In genomic region chr4:40676338-40676737, GRCm38 (mm10) we compare ENCODE assay signal across 13 mouse cellular contexts. TPM values are rescaled to one million over a fixed set of nuclear protein-coding genes. Genes with fewer than 3 reads are reported as not detected.
DNase-seq lines count a peak whose midpoint lies in the region; ATAC-seq lines count a peak whose summit lies in the region.
"Had no signal": no experiment of that assay in that cellular context is flagged by ENCODE, and none has a peak within 500 bp of the region (broad histone marks: within the 10 kb centered on the region; RNA-seq: fewer than 3 reads in every experiment).

No protein-coding gene starts in this region.

- no peaks in the 10 kb centered on the region for H3K27me3 ChIP-seq in heart, embryonic 16.5 days (ENCODE audit: control insufficient read depth, insufficient read depth, low read length)
- H3K27me3 ChIP-seq in forebrain, embryonic 11.5 days (ENCODE audit: control insufficient read depth, insufficient read depth, low read length) = no peaks in the 10 kb centered on the region
- H3K27me3 ChIP-seq in limb, embryonic 12.5 days = peaks cover 6% of the 10 kb centered on the region
- H3K27me3 ChIP-seq in neural tube, embryonic 14.5 days (ENCODE audit: control insufficient read depth, insufficient read depth, low read length) = no peaks in the 10 kb centered on the region

- H3K9ac ChIP-seq in heart, embryonic 16.5 days (ENCODE audit: low read length) = 0 out of 2 replicates have a peak overlapping the region, but pooled peaks have one; percentile 25
- no peak overlapping the region for H3K9ac ChIP-seq in forebrain, embryonic 11.5 days (ENCODE audit: low read length)
- peak overlapping the region; percentile 44 for H3K9ac ChIP-seq in limb, embryonic 12.5 days (replicated peaks)
- H3K9ac ChIP-seq in neural tube, embryonic 14.5 days (replicated peaks; ENCODE audit: low read depth, low read length) = no peak overlapping the region
- H3K9ac ChIP-seq: liver, embryonic 14.5 days had no signal

- peak overlapping the region; percentile 21; the same call in 1 of the 2 replicates for H3K4me2 ChIP-seq in heart, embryonic 16.5 days (ENCODE audit: low read depth, low read length)
- H3K4me2 ChIP-seq in forebrain, embryonic 11.5 days (ENCODE audit: low read depth, low read length, severe bottlenecking) = peak overlapping the region; percentile 30
- peak overlapping the region; percentile 46 for H3K4me2 ChIP-seq in limb, embryonic 12.5 days
- H3K4me2 ChIP-seq in neural tube, embryonic 14.5 days (ENCODE audit: low read depth, low read length) = peak overlapping the region; percentile 33; the same call in 1 of the 2 replicates

- no peak for DNase-seq in heart, adult 8-10 months (ENCODE audit: low spot score)
- DNase-seq in forebrain, embryonic 11.5 days (ENCODE audit: low spot score) = no peak
- DNase-seq in adrenal gland, adult 2 months = no peak
- no peak for DNase-seq in left cerebral cortex, postnatal 25 days (ENCODE audit: low spot score in 2 of 2)
- no peak for DNase-seq in lung, postnatal 25 days (ENCODE audit: low spot score)
- DNase-seq: adrenal gland, postnatal 10 days; heart, postnatal 36 days had no signal

- H3K36me3 ChIP-seq in heart, embryonic 16.5 days (ENCODE audit: control insufficient read depth, insufficient read depth) = no peaks in the 10 kb centered on the region
- H3K36me3 ChIP-seq in forebrain, embryonic 11.5 days (ENCODE audit: control insufficient read depth, insufficient read depth, low read length) = no peaks in the 10 kb centered on the region
- no peaks in the 10 kb centered on the region for H3K36me3 ChIP-seq in limb, embryonic 12.5 days
- H3K36me3 ChIP-seq in neural tube, embryonic 14.5 days (ENCODE audit: control insufficient read depth, insufficient read depth, low read length) = no peaks in the 10 kb centered on the region

- H3K9me3 ChIP-seq in heart, embryonic 16.5 days (replicated peaks; ENCODE audit: control insufficient read depth, low read length) = no peaks in the 10 kb centered on the region
- no peaks in the 10 kb centered on the region for H3K9me3 ChIP-seq in forebrain, embryonic 11.5 days (ENCODE audit: control insufficient read depth, low read length)
- H3K9me3 ChIP-seq in limb, embryonic 12.5 days = no peaks in the 10 kb centered on the region
- no peaks in the 10 kb centered on the region for H3K9me3 ChIP-seq in neural tube, embryonic 14.5 days (ENCODE audit: control insufficient read depth, low read length)

- 19% methylated on average over 14 of the region's 14 CpGs for WGBS in heart, embryonic 16.5 days
- WGBS in forebrain, embryonic 11.5 days = 13% methylated on average over 14 of the region's 14 CpGs
- WGBS in limb, embryonic 12.5 days = 14% methylated on average over 14 of the region's 14 CpGs
- WGBS in neural tube, embryonic 14.5 days = 23% methylated on average over 14 of the region's 14 CpGs

- no peak for ATAC-seq in heart, embryonic 16.5 days (replicated peaks; ENCODE audit: extremely low read depth, insufficient read depth, low FRiP score)
- ATAC-seq in forebrain, embryonic 11.5 days (replicated peaks; ENCODE audit: low FRiP score) = no peak
- no peak for ATAC-seq in limb, embryonic 12.5 days (ENCODE audit: insufficient number of reproducible peaks, insufficient read depth, low FRiP score, low TSS enrichment, low read depth)
- ATAC-seq in neural tube, embryonic 14.5 days (ENCODE audit: low read depth) = peak; percentile 19; the same call in 1 of the 2 replicates
- ATAC-seq: CD4-positive, CD25-positive, alpha-beta regulatory T cell, adult 4 months had no signal

- no peak overlapping the region for H3K27ac ChIP-seq in heart, embryonic 16.5 days (ENCODE audit: low read length)
- no peak overlapping the region for H3K27ac ChIP-seq in forebrain, embryonic 11.5 days (ENCODE audit: low read depth, low read length)
- no peak overlapping the region for H3K27ac ChIP-seq in limb, embryonic 12.5 days
- no peak overlapping the region for H3K27ac ChIP-seq in neural tube, embryonic 14.5 days (ENCODE audit: low read depth, low read length)
- H3K27ac ChIP-seq: liver, embryonic 14.5 days had no signal

- intact Hi-C loops in left cerebral cortex, postnatal 25 days (cut with DNase I) = no loop called here

- peaks cover 6% of the 10 kb centered on the region for H3K4me1 ChIP-seq in heart, embryonic 16.5 days (ENCODE audit: control insufficient read depth, insufficient read depth, low read length)
- H3K4me1 ChIP-seq in forebrain, embryonic 11.5 days (replicated peaks; ENCODE audit: control insufficient read depth, insufficient read depth, low read length) = peaks cover 2% of the 10 kb centered on the region; the same call in 1 of the 2 replicates
- peaks cover 12% of the 10 kb centered on the region for H3K4me1 ChIP-seq in limb, embryonic 12.5 days (replicated peaks)
- no peaks in the 10 kb centered on the region for H3K4me1 ChIP-seq in neural tube, embryonic 14.5 days (ENCODE audit: control insufficient read depth, insufficient read depth, low read length)

- H3K4me3 ChIP-seq in heart, embryonic 16.5 days (ENCODE audit: low read length) = no peak overlapping the region
- no peak overlapping the region for H3K4me3 ChIP-seq in forebrain, embryonic 11.5 days (ENCODE audit: low read depth, low read length)
- H3K4me3 ChIP-seq in limb, embryonic 12.5 days (replicated peaks) = 0 out of 2 replicates have a peak overlapping the region, but pooled peaks have one; percentile 6
- H3K4me3 ChIP-seq in neural tube, embryonic 14.5 days (ENCODE audit: low read depth, low read length) = no peak overlapping the region
- H3K4me3 ChIP-seq: myocyte had no signal

RNA-seq across cellular contexts. Expression of gene Aptx, which starts 26.7 kb away (rescaled TPM):
- 29.1 and 31.5 TPM in 2 replicates for polyA plus RNA-seq in heart, embryonic 16.5 days (2015; fragmentation: Nextera tagmentation; extraction: Ambion mirVana)
- 10 to 100 TPM; 14.8 to 20.0 (median 16.2) TPM for total RNA-seq in heart, adult 8-10 months (2022)
- polyA plus RNA-seq in forebrain, embryonic 11.5 days (2014; fragmentation: Nextera tagmentation; extraction: Ambion mirVana) = 35.1 and 36.6 TPM in 2 replicates
- 34.0 and 37.9 TPM in 2 replicates for polyA plus RNA-seq in limb, embryonic 12.5 days (2016; fragmentation: Nextera tagmentation; extraction: Ambion mirVana)
- polyA plus RNA-seq in neural tube, embryonic 14.5 days (2014; fragmentation: Nextera tagmentation; extraction: Ambion mirVana) = 47.4 and 52.4 TPM in 2 replicates
- total RNA-seq in adrenal gland, adult 2 months (2021) = 10 to 100 TPM; 16.1 to 18.5 TPM
- 2.4 and 2.6 TPM in 2 replicates for polyA plus RNA-seq in adrenal gland, adult 2 months (2012; rRNA removed)
- total RNA-seq in left cerebral cortex, postnatal 25 days (2021) = 10 to 100 TPM; 25.6 to 29.1 TPM

RNA-seq across cellular contexts. Expression of gene Dnaja1, which starts 45.6 kb away (rescaled TPM):
- 238 and 262 TPM in 2 replicates for polyA plus RNA-seq in heart, embryonic 16.5 days (2015; fragmentation: Nextera tagmentation; extraction: Ambion mirVana)
- total RNA-seq in heart, adult 8-10 months (2022) = 10 to 100 TPM; 46.8 to 94.6 (median 64.6) TPM
- 640 and 645 TPM in 2 replicates for polyA plus RNA-seq in forebrain, embryonic 11.5 days (2014; fragmentation: Nextera tagmentation; extraction: Ambion mirVana)
- 459 and 511 TPM in 2 replicates for polyA plus RNA-seq in limb, embryonic 12.5 days (2016; fragmentation: Nextera tagmentation; extraction: Ambion mirVana)
- 653 and 702 TPM in 2 replicates for polyA plus RNA-seq in neural tube, embryonic 14.5 days (2014; fragmentation: Nextera tagmentation; extraction: Ambion mirVana)
- 100 to 1,000 TPM; 204 to 715 TPM for total RNA-seq in adrenal gland, adult 2 months (2021)
- 0.98 and 1.4 TPM in 2 replicates for polyA plus RNA-seq in adrenal gland, adult 2 months (2012; rRNA removed)
- total RNA-seq in left cerebral cortex, postnatal 25 days (2021) = 100 to 1,000 TPM; 316 to 320 TPM

Comparison
In these comparisons a context has a peak if more than half of its experiments do, and no peak if none do; other contexts are left out.
1. H3K9ac ChIP-seq: peak in heart, embryonic 16.5 days (single experiment) and limb, embryonic 12.5 days (single experiment); none in forebrain, embryonic 11.5 days (single experiment) and neural tube, embryonic 14.5 days (single experiment).
2. RNA of gene Dnaja1, which starts 45.6 kb away (polyA plus RNA-seq): 653 to 702 TPM in neural tube, embryonic 14.5 days, 640 to 645 TPM in forebrain, embryonic 11.5 days, 459 to 511 TPM in limb, embryonic 12.5 days and 238 to 262 TPM in heart, embryonic 16.5 days; 0.98 to 1.4 TPM in adrenal gland, adult 2 months; every median in the first group is over 10 times any median in the second.
3. Peak in every context shown above with its lines, with median percentiles within 50 percentile points of each other: H3K4me2 ChIP-seq.